Mouse (Mus musculus) left cerebral cortex, postnatal 36 days (tissue): ENCODE measurements around the gene Slc51a. TPM values are rescaled to one million over a fixed set of nuclear protein-coding genes. Genes with fewer than 3 reads are reported as not detected.

Source experiments
- DNase-seq, 2 experiments: peaks; one replicate each; pipeline ENCODE4 v3.0.0; 2021 to 2022; ENCODE audit warnings: low spot score in 2 of 2, mixed read lengths in 1 of 2
- intact Hi-C: fragments of 180-260 bp; cut with DNase I; formaldehyde crosslinking; loops from one replicate; pipeline ENCODE4 v1.15.1; 2025
- total RNA-seq, 2 experiments: library from RNA; stranded (reverse); gene quantifications; 2 replicates each; pipeline ENCODE4 v1.2.3; 2021

The Slc51a gene
- total RNA-seq, 2 experiments from 2014 or later = not detected

GRCm38 (mm10) chr16:32441432-32441831, 46.2 kb downstream of the Slc51a start:
- intact Hi-C loops = no loop called here
- no peak for DNase-seq

GRCm38 (mm10) chr16:32437266-32437665, 50.4 kb downstream of the Slc51a start:
- no peak for DNase-seq
- intact Hi-C loops = no loop called here

GRCm38 (mm10) chr16:32436657-32437056, 51.0 kb downstream of the Slc51a start:
- no peak for DNase-seq
- intact Hi-C loops = no loop called here

- no peak for DNase-seq
- intact Hi-C loops = no loop called here
Measured at GRCm38 (mm10) chr16:32434691-32435090, 53.0 kb downstream of the Slc51a start.

- no peak for DNase-seq
- intact Hi-C loops = no loop called here
Measured at GRCm38 (mm10) chr16:32434066-32434465, 53.6 kb downstream of the Slc51a start.

GRCm38 (mm10) chr16:32433138-32433537, 54.5 kb downstream of the Slc51a start:
- intact Hi-C loops = no loop called here
- DNase-seq = no peak

GRCm38 (mm10) chr16:32431926-32432325, 55.8 kb downstream of the Slc51a start:
- DNase-seq = no peak
- intact Hi-C loops = no loop called here

GRCm38 (mm10) chr16:32431047-32431591, 56.6 kb downstream of the Slc51a start:
- intact Hi-C loops = no loop called here
- DNase-seq = no peak

- intact Hi-C loops = no loop called here
- DNase-seq = peak; percentile 90 to 91
Measured at GRCm38 (mm10) chr16:32430474-32431046, 57.1 kb downstream of the Slc51a start, which contains the start of gene Pcyt1a. TSS of gene Pcyt1a (plus strand) at chr16:32430921.

- DNase-seq = no peak
- intact Hi-C loops = no loop called here
Measured at GRCm38 (mm10) chr16:32427506-32427905, 60.2 kb downstream of the Slc51a start.

Other genes with a start within 250 kb of the Slc51a start
- gene Fbxo45, start 240.7 kb downstream of the Slc51a start, total RNA-seq = 10 to 100 TPM; 48.7 to 49.2 TPM
- gene Wdr53, start 240.7 kb downstream of the Slc51a start, total RNA-seq = 10 to 100 TPM; 12.2 to 14.4 TPM
- not detected for gene Smco1, start 216.4 kb downstream of the Slc51a start, total RNA-seq
- 10 to 100 TPM; 24.8 to 29.8 TPM for gene Rnf168, start 210.4 kb downstream of the Slc51a start, total RNA-seq
- 10 to 100 TPM; 47.4 to 57.4 TPM for gene Ubxn7, start 155.6 kb downstream of the Slc51a start, total RNA-seq
- gene Tm4sf19, start 87.4 kb downstream of the Slc51a start, total RNA-seq = not detected
- gene Tctex1d2, start 68.2 kb downstream of the Slc51a start, total RNA-seq = 10 to 100 TPM; 14.6 TPM
- gene Pcyt1a, start 57.0 kb downstream of the Slc51a start, total RNA-seq = 10 to 100 TPM; 44.1 to 44.6 TPM
- not detected for gene Zdhhc19, start 8.4 kb upstream of the Slc51a start, total RNA-seq
- 10 to 100 TPM; 78.8 to 81.9 TPM for gene Tfrc, start 121.0 kb upstream of the Slc51a start, total RNA-seq
- gene Tnk2, start 156.0 kb upstream of the Slc51a start, total RNA-seq = 100 to 1,000 TPM; 197 to 205 TPM
- gene Muc4, start 248.0 kb upstream of the Slc51a start, total RNA-seq = not detected